Mouse (Mus musculus) embryonic facial prominence, embryonic 12.5 days (tissue): ENCODE data around the gene Foxn3. TPM values are rescaled to one million over a fixed set of nuclear protein-coding genes. Genes with fewer than 3 reads are reported as not detected.

Source experiments
- ATAC-seq: fragments of 200-750 bp; cut with Nextera tagmentation; 2 replicates; pipeline ENCODE4 v1.8.0; 2017; ENCODE audit not compliant: insufficient number of reproducible peaks, insufficient read depth, low FRiP score, low TSS enrichment
- H3K27ac ChIP-seq: fragments of 300-500 bp; sonication (generic); 2 replicates; pipeline ENCODE4 v1.5.1; 2016; ENCODE audit warnings: mild to moderate bottlenecking
- H3K27me3 ChIP-seq: fragments of 300-500 bp; sonication (generic); 2 replicates; pipeline ENCODE4 v1.6.1; 2016; ENCODE audit warnings: mild to moderate bottlenecking, moderate library complexity
- H3K36me3 ChIP-seq: fragments of 300-500 bp; sonication (generic); 2 replicates; pipeline ENCODE4 v1.6.1; 2016; ENCODE audit warnings: mild to moderate bottlenecking
- H3K4me1 ChIP-seq: fragments of 300-500 bp; sonication (generic); 2 replicates; pipeline ENCODE4 v1.6.1; 2016
- H3K4me2 ChIP-seq: fragments of 300-500 bp; sonication (generic); replicated peaks from 2 replicates; pipeline ENCODE4 v1.6.1; 2016; ENCODE audit warnings: mild to moderate bottlenecking, moderate library complexity
- H3K4me3 ChIP-seq: fragments of 300-500 bp; sonication (generic); 2 replicates; pipeline ENCODE4 v1.5.1; 2016; ENCODE audit warnings: mild to moderate bottlenecking
- H3K9ac ChIP-seq: fragments of 300-500 bp; sonication (generic); 2 replicates; pipeline ENCODE4 v1.6.1; 2016; ENCODE audit warnings: mild to moderate bottlenecking, moderate library complexity
- H3K9me3 ChIP-seq: fragments of 300-500 bp; sonication (generic); 2 replicates; pipeline ENCODE4 v1.6.1; 2016; ENCODE audit warnings: mild to moderate bottlenecking, moderate library complexity
- WGBS: fragments of 180-500 bp; shearing (Covaris S2); methylation state at CpG from one replicate; pipeline ENCODE4 v1.1.7; 2016; 5-methylcytosine and 5-hydroxymethylcytosine counted together
- polyA plus RNA-seq: library from polyadenylated mRNA; unstranded; fragments of >200 nt; fragmentation: Nextera tagmentation; extraction: Ambion mirVana; gene quantifications from 2 replicates; pipeline ENCODE4 v1.2.1, GENCODE M21; 2016

Foxn3 gene
- polyA plus RNA-seq, 1 experiment from 2014 or later, result 101 TPM

DNA sequence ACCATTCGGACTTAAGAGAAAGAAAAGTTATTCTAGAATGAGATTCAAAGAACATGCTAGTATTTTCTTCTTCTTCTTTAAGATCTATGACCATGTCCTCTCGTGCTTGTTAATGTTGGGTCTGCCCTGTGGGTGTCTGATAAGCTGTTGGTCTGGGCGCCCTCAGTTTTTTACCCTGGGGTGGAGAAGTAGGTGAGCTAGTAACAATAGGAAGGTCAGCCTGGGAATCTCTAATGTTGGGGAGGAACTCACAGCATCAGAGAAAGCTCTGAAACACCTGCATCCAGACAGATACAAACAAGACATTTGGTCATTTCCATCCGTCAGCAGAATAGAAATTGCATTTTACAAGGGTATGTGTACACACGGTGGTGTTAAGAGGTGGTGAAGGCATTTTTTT lies 343.6 kb downstream of the Foxn3 start:
- Histone ChIP-seq H3K27me3 (no peaks in the 10 kb centered on the region), H3K9ac (no peak overlapping the region), H3K4me1 (peaks cover 40% of the 10 kb centered on the region), H3K36me3 (no peaks in the 10 kb centered on the region), H3K27ac (no peak overlapping the region), H3K9me3 (no peaks in the 10 kb centered on the region), H3K4me2 (no peak overlapping the region), H3K4me3 (no peak overlapping the region)
- WGBS, result 72% methylated on average over 5 of the region's 5 CpGs
- no peak for ATAC-seq

DNA sequence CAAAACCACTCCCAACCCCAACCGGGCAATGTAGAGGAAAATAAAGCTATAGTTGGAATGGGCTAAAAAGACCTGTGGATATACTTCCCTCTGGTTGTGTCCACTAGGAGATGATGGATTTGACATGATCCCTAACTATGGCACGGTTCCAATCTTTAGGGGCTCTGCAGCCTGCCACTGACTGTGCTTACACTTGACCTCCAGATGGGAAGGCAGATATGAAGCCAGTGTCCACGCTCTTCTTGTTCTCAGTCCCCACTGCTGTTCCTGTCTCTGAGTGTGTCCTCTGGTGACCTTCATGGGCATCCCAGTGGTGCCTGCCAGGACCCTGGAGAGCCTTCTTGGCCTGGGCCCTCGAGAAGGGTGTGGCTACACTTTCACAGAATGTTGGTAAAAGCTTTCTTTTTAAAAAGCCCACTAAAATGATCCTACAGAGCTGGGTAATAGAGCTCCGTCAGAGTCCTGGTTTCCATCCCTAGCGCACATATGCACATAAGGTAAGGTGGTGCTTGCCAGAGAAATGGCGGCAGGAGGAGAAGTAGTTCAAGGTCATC lies 346.2 kb downstream of the Foxn3 start:
- WGBS, result 90% methylated on average over 7 of the region's 7 CpGs
- Histone ChIP-seq H3K9ac (no peak overlapping the region), H3K36me3 (peaks cover 4% of the 10 kb centered on the region; the same call in 1 of the 2 replicates), H3K4me1 (peaks cover 46% of the 10 kb centered on the region), H3K4me2 (no peak overlapping the region), H3K27ac (no peak overlapping the region), H3K27me3 (no peaks in the 10 kb centered on the region), H3K9me3 (no peaks in the 10 kb centered on the region), H3K4me3 (no peak overlapping the region)
- ATAC-seq, result no peak

- 50% methylated on average over 5 of the region's 5 CpGs for WGBS
- no peak overlapping the region for H3K4me2 ChIP-seq
- no peaks in the 10 kb centered on the region for H3K27me3 ChIP-seq
- H3K36me3 ChIP-seq, result peaks cover 4% of the 10 kb centered on the region; the same call in 1 of the 2 replicates
- no peak overlapping the region for H3K9ac ChIP-seq
- H3K9me3 ChIP-seq, result no peaks in the 10 kb centered on the region
- no peak overlapping the region for H3K27ac ChIP-seq
- no peak for ATAC-seq
- H3K4me1 ChIP-seq, result peaks cover 39% of the 10 kb centered on the region
- H3K4me3 ChIP-seq, result no peak overlapping the region
Observed at GRCm38 (mm10) chr12:99216341-99216761, 347.0 kb downstream of the Foxn3 start.

DNA sequence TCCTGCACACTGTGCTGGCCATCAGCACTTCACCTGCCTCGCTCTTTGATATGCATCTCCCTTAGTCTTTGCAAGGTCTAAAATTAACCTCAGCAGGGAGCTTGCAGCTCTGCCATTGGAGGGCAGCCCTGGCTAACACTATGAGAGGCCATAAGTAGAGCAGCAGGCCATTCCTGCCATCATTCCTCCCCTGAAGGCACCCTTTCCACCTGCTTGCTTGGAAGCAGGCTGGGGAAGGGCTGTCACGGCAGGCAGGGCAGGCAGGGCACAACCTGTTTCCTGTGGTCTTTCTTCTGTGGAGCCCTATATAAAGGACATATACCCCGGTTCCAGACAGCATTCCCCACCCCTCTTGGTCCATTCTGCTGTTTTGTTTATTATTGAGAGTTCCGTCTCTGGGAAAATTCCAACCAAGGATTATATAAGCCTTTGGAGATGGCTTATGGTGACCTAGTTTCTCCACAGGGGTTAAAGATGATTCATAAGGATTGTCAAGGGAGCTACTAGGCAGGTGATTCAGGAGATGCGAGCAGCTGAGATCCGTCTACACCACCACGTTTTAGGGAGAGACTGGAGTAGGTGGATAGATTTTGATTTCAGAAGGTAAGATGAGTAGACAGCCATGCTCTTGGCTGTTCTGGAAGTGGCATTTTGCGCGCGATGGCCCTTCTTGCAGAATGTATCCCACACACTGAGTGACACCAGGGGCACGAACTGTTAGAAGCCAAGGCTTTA lies 347.7 kb downstream of the Foxn3 start:
- Histone ChIP-seq H3K27me3 (no peaks in the 10 kb centered on the region), H3K4me3 (no peak overlapping the region), H3K36me3 (peaks cover 4% of the 10 kb centered on the region; the same call in 1 of the 2 replicates), H3K9me3 (no peaks in the 10 kb centered on the region), H3K9ac (no peak overlapping the region), H3K4me1 (peaks cover 33% of the 10 kb centered on the region), H3K4me2 (no peak overlapping the region), H3K27ac (no peak overlapping the region)
- no peak for ATAC-seq
- WGBS, result 70% methylated on average over 11 of the region's 11 CpGs

- H3K4me1 ChIP-seq, result peaks cover 29% of the 10 kb centered on the region; the same call in 1 of the 2 replicates
- WGBS, result 55% methylated on average over 5 of the region's 5 CpGs
Observed at GRCm38 (mm10) chr12:99214098-99214497, 349.3 kb downstream of the Foxn3 start.

DNA sequence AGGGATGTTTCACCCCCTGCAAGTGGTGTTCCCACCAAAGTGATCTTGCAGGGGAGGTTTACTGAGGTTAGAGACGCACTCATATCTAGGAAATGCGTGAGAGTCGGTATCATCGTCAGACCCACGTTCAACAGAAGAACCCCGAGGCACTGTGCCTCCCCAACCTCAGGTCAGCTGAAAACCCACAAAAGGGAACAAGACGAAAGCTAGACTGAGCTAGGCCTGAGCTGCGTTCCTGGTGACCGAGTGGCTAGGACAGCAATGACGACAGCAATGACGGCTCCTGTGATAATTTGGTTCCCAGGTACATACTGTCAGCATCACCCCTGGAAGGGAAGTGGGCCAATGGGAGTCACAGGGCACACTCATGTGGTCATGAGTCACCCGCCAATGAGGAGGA lies 350.2 kb downstream of the Foxn3 start:
- H3K4me3 ChIP-seq, result no peak overlapping the region
- H3K27me3 ChIP-seq, result no peaks in the 10 kb centered on the region
- H3K36me3 ChIP-seq, result peaks cover 10% of the 10 kb centered on the region
- H3K4me1 ChIP-seq, result peaks cover 29% of the 10 kb centered on the region; the same call in 1 of the 2 replicates
- no peak for ATAC-seq
- H3K9ac ChIP-seq, result no peak overlapping the region
- 93% methylated on average over 12 of the region's 12 CpGs for WGBS
- no peaks in the 10 kb centered on the region for H3K9me3 ChIP-seq
- no peak overlapping the region for H3K4me2 ChIP-seq
- H3K27ac ChIP-seq, result no peak overlapping the region

More at GRCm38 (mm10) chr12:99214098-99214497, 349.3 kb downstream of the Foxn3 start:
- no peak overlapping the region for H3K9ac ChIP-seq
- no peak for ATAC-seq
- no peaks in the 10 kb centered on the region for H3K9me3 ChIP-seq
- no peaks in the 10 kb centered on the region for H3K27me3 ChIP-seq
- H3K36me3 ChIP-seq, result peaks cover 5% of the 10 kb centered on the region; the same call in 1 of the 2 replicates
- H3K27ac ChIP-seq, result no peak overlapping the region
- H3K4me2 ChIP-seq, result no peak overlapping the region
- no peak overlapping the region for H3K4me3 ChIP-seq

DNA sequence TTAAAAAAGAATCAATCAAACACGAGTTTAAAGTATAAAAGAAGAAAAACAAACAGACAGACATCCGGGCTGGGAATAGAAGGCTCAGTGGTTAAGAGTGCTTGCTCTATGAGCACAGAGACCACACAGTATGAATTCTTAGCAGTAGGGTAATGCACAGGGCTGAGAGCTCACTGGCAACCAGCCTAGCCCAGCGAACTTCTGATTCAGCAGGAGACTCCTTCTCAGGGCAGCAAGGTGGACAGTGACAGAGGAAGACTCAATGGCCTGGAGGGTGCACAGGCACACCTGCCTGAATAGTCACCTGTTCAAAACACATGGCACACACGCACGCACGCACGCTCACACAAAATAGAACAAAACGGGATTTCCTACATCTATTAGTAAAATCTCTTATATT lies 353.6 kb downstream of the Foxn3 start:
- Histone ChIP-seq H3K36me3 (peaks cover 10% of the 10 kb centered on the region), H3K4me2 (no peak overlapping the region), H3K9ac (no peak overlapping the region), H3K27ac (no peak overlapping the region), H3K4me3 (no peak overlapping the region), H3K9me3 (no peaks in the 10 kb centered on the region), H3K4me1 (peaks cover 7% of the 10 kb centered on the region), H3K27me3 (no peaks in the 10 kb centered on the region)
- 86% methylated on average over 8 of the region's 8 CpGs for WGBS
- no peak for ATAC-seq

GRCm38 (mm10) chr12:99208251-99208650 lies 355.1 kb downstream of the Foxn3 start:
- 87% methylated on average over 9 of the region's 9 CpGs for WGBS
- Histone ChIP-seq H3K36me3 (peaks cover 10% of the 10 kb centered on the region), H3K4me1 (no peaks in the 10 kb centered on the region; the same call in 1 of the 2 replicates), H3K4me3 (no peak overlapping the region), H3K9me3 (no peaks in the 10 kb centered on the region), H3K9ac (no peak overlapping the region), H3K27ac (no peak overlapping the region), H3K27me3 (no peaks in the 10 kb centered on the region), H3K4me2 (no peak overlapping the region)
- no peak for ATAC-seq

- 87% methylated on average over 15 of the region's 15 CpGs for WGBS
- no peaks in the 10 kb centered on the region for H3K9me3 ChIP-seq
- peaks cover 7% of the 10 kb centered on the region for H3K36me3 ChIP-seq
- H3K4me1 ChIP-seq, result no peaks in the 10 kb centered on the region; the same call in 1 of the 2 replicates
- no peak overlapping the region for H3K4me3 ChIP-seq
- no peak overlapping the region for H3K9ac ChIP-seq
- H3K27me3 ChIP-seq, result no peaks in the 10 kb centered on the region
- H3K4me2 ChIP-seq, result no peak overlapping the region
- no peak overlapping the region for H3K27ac ChIP-seq
- no peak for ATAC-seq
Observed at GRCm38 (mm10) chr12:99207014-99207612, 356.3 kb downstream of the Foxn3 start.

GRCm38 (mm10) chr12:99205734-99206133 lies 357.6 kb downstream of the Foxn3 start:
- no peaks in the 10 kb centered on the region for H3K9me3 ChIP-seq
- ATAC-seq, result no peak
- 89% methylated on average over 8 of the region's 8 CpGs for WGBS
- no peak overlapping the region for H3K4me3 ChIP-seq
- peaks cover 7% of the 10 kb centered on the region for H3K36me3 ChIP-seq
- no peaks in the 10 kb centered on the region; the same call in 1 of the 2 replicates for H3K4me1 ChIP-seq
- H3K9ac ChIP-seq, result no peak overlapping the region
- H3K27ac ChIP-seq, result no peak overlapping the region
- H3K27me3 ChIP-seq, result no peaks in the 10 kb centered on the region
- H3K4me2 ChIP-seq, result no peak overlapping the region

- 85% methylated on average over 5 of the region's 5 CpGs for WGBS
- ATAC-seq, result no peak
- H3K36me3 ChIP-seq, result peaks cover 14% of the 10 kb centered on the region; the same call in 1 of the 2 replicates
- no peak overlapping the region for H3K4me3 ChIP-seq
- H3K4me1 ChIP-seq, result no peaks in the 10 kb centered on the region
- no peaks in the 10 kb centered on the region for H3K9me3 ChIP-seq
- H3K4me2 ChIP-seq, result no peak overlapping the region
- no peak overlapping the region for H3K9ac ChIP-seq
- H3K27ac ChIP-seq, result no peak overlapping the region
- H3K27me3 ChIP-seq, result no peaks in the 10 kb centered on the region
Observed at GRCm38 (mm10) chr12:99199124-99199483, 364.3 kb downstream of the Foxn3 start.
